Mouse (Mus musculus) kidney, adult 2 months (tissue): ENCODE measurements around the gene Tex28. TPM values are rescaled to one million over a fixed set of nuclear protein-coding genes. Genes with fewer than 3 reads are reported as not detected.
A peak's percentile ranks its signal among the peaks of the same experiment; 100 is the strongest.
"Not testable (repeated sequence)": the region's sequence is repeated elsewhere in the genome, so short reads cannot be mapped to it uniquely, and the experiment has no call there.

ENCODE experiments used
- DNase-seq: peaks from one replicate; pipeline ENCODE4 v3.0.0; 2021
- H3K27ac ChIP-seq: fragments of 200-500 bp; 2 replicates; pipeline ENCODE4 v1.5.1; 2012; ENCODE audit warnings: low read depth, low read length, control low read depth, inconsistent platforms; ENCODE audit not compliant: insufficient read depth
- H3K27me3 ChIP-seq: fragments of 200-500 bp; replicated peaks from 2 replicates; pipeline ENCODE4 v1.6.1; 2012; ENCODE audit warnings: mild to moderate bottlenecking, moderate library complexity, low read length, inconsistent platforms; ENCODE audit not compliant: control insufficient read depth, insufficient read depth
- H3K36me3 ChIP-seq: fragments of 200-500 bp; 2 replicates; pipeline ENCODE4 v1.6.1; 2012; ENCODE audit warnings: mild to moderate bottlenecking, moderate library complexity, low read length, inconsistent platforms; ENCODE audit not compliant: control insufficient read depth, insufficient read depth
- H3K4me1 ChIP-seq: fragments of 200-500 bp; 2 replicates; pipeline ENCODE4 v1.6.1; 2011; ENCODE audit warnings: low read length; ENCODE audit not compliant: control insufficient read depth, insufficient read depth
- H3K4me3 ChIP-seq: fragments of 200-500 bp; 2 replicates; pipeline ENCODE4 v1.5.1; 2011; ENCODE audit warnings: mild to moderate bottlenecking, low read depth, low read length, control low read depth; ENCODE audit not compliant: insufficient read depth
- CTCF ChIP-seq: fragments of 200-500 bp; conservative IDR thresholded peaks from 2 replicates; pipeline ENCODE4 v1.5.1; 2011; ENCODE audit warnings: low read depth, mild to moderate bottlenecking, control low read depth, low read length, moderate library complexity, mixed read lengths; ENCODE audit not compliant: insufficient read depth, insufficient read length
- POLR2A ChIP-seq: fragments of 200-500 bp; IDR thresholded peaks from one replicate; pipeline ENCODE4 v1.6.1; 2011; ENCODE audit warnings: low read depth, low read length, control low read depth
- WGBS: fragments of 180-500 bp; shearing (Covaris S2); methylation state at CpG from one replicate; pipeline ENCODE4 v1.1.7; 2018; 5-methylcytosine and 5-hydroxymethylcytosine counted together
- polyA plus RNA-seq: library from polyadenylated mRNA; depleted of rRNA; stranded (reverse); fragments of >200 nt; gene quantifications from 2 replicates; pipeline ENCODE4 v1.2.3, GENCODE M21; 2012; rRNA removed

The Tex28 gene
- polyA plus RNA-seq = not detected in 2 replicates

GRCm38 (mm10) chrX:74167738-74168137 lies at the start of gene Tex28:
Tex28 (minus strand) TSS chrX:74167838.
- no peaks in the 10 kb centered on the region for H3K27me3 ChIP-seq
- DNase-seq = no peak
- no peak within 1 kb of the TSS for H3K27ac ChIP-seq
- 96% methylated on average over 1 of the region's 1 CpGs for WGBS
- no peaks in the 10 kb centered on the region for H3K36me3 ChIP-seq
- TF ChIP-seq CTCF (no peak), POLR2A (no peak)
- no peak within 1 kb of the TSS for H3K4me3 ChIP-seq
- H3K4me1 ChIP-seq = no peaks in the 10 kb centered on the region

DNA sequence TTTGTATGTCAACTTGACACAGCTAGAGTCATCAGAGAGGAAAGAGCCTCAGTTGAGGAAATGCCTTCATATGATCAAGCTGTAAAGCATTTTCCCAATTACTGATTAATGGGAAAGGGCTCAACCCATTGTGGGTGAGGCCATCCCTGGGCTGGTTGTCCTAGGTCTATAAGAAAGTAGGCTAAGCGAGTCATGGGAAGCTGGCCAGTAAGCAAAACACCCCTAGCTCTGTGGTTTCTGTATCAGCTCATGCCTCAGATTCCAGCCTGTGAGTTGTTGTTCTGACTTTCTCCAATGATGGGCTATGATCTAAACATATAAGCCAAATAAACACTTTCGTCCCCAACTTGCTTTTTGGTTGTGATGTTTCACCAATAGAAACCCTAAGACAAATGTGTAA lies 35.9 kb upstream of the Tex28 start:
- no peak overlapping the region for H3K4me3 ChIP-seq
- H3K36me3 ChIP-seq = no peaks in the 10 kb centered on the region
- no peak for DNase-seq
- WGBS = 86% methylated on average over 2 of the region's 2 CpGs
- no peaks in the 10 kb centered on the region for H3K4me1 ChIP-seq
- H3K27me3 ChIP-seq = no peaks in the 10 kb centered on the region
- no peak overlapping the region for H3K27ac ChIP-seq
- TF ChIP-seq POLR2A (no peak), CTCF (no peak)

DNA sequence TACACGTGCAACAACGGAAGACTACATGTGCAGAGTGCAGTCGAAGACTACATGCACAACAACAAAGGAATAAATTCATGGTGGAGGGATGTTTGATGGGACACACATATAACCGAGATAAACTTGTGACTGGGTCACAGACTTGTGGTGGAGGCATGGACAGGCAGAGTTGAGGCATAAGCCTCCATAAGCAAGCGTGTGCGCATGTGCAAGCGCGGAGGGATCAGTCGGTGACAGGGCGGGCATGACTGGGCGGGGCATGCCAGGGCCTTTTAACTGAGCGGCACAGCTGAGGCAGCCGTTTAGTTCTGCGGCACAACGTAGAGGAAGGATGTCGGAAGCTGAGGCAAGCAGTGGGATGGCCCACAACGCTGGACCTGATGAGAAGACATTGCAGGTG lies 9.3 kb upstream of the Tex28 start, which contains the start of gene Tktl1:
TSS of gene Tktl1 (plus strand) at position 301 of the 400 bp plus-strand sequence.
- no peak within 1 kb of the TSS for H3K27ac ChIP-seq
- H3K36me3 ChIP-seq = no peaks in the 10 kb centered on the region
- no peaks in the 10 kb centered on the region for H3K4me1 ChIP-seq
- no peak within 1 kb of the TSS for H3K4me3 ChIP-seq
- DNase-seq = no peak
- TF ChIP-seq POLR2A (no peak), CTCF (no peak)
- H3K27me3 ChIP-seq = no peaks in the 10 kb centered on the region
- WGBS = 93% methylated on average over 17 of the region's 17 CpGs

DNA sequence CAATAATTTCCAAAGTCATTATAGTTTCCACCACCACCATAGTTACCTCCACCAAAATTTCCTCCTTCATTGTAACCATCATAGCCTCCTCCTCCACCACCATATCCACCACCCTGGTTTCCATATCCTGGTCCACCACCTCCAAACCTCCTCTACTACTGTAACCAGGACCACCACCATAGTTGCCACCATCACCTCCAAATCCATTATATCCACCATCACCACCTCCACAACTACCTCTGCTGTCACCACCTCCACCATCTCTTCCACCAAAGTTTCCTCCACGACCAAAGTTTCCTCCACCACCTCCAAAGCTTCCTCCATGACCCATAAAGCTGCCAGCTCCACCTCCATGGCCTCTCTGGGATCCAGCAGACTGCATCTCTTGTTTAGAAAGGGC lies 32.4 kb downstream of the Tex28 start, which contains the start of gene Mecp2:
TSS of gene Mecp2 (minus strand) at position 101 of the 400 bp plus-strand sequence.
- not testable (repeated sequence) for H3K4me1 ChIP-seq, H3K4me3 ChIP-seq, H3K27me3 ChIP-seq, H3K27ac ChIP-seq, DNase-seq, H3K36me3 ChIP-seq
- 32% methylated on average over 1 of the region's 1 CpGs for WGBS

GRCm38 (mm10) chrX:74127164-74127563 lies 40.5 kb downstream of the Tex28 start, which contains the start of gene Opn1mw:
Opn1mw (plus strand) TSS chrX:74127464.
- no peaks in the 10 kb centered on the region for H3K4me1 ChIP-seq
- no peak for DNase-seq
- no peaks in the 10 kb centered on the region for H3K36me3 ChIP-seq
- H3K4me3 ChIP-seq = no peak within 1 kb of the TSS
- TF ChIP-seq CTCF (no peak), POLR2A (no peak)
- no peaks in the 10 kb centered on the region for H3K27me3 ChIP-seq
- no peak within 1 kb of the TSS for H3K27ac ChIP-seq

DNA sequence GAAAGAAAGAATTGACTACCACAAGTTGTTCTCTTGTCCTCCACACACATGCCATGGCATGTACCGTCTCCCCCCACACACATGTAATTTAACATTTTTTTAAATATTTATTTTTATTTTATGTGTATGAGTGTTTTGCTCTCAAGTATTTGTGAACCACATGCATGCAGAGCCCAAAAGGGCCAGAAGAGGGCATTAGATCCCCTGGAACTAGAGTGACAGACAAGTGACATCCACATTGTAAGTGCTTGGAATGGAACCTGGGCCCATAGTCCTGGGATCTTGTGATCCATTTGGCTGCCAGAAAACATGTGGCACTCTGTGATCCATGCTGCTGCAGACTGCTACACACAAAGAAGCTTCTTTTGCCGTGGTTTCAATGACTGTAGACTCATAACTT lies 42.7 kb downstream of the Tex28 start:
- 75% methylated on average over 2 of the region's 2 CpGs for WGBS
- Histone ChIP-seq H3K4me3 (no peak overlapping the region), H3K27me3 (no peaks in the 10 kb centered on the region), H3K27ac (no peak overlapping the region), H3K4me1 (no peaks in the 10 kb centered on the region), H3K36me3 (no peaks in the 10 kb centered on the region)
- peak; percentile 14 for DNase-seq
- TF ChIP-seq POLR2A = no peak
- 0 out of 2 replicates have a peak, but pooled peaks have one; percentile 12 for TF ChIP-seq CTCF

- 1% methylated on average over 8 of the region's 10 CpGs for whole genome bisulfite sequencing
- no peaks in the 10 kb centered on the region for H3K27me3 ChIP-seq
- peak overlapping the region; percentile 60 for H3K4me3 ChIP-seq
- H3K36me3 ChIP-seq = no peaks in the 10 kb centered on the region
- H3K27ac ChIP-seq = no peak overlapping the region
- peak; percentile 71 for DNase-seq
- TF ChIP-seq CTCF (peak; percentile 60), POLR2A (no peak)
- no peaks in the 10 kb centered on the region for H3K4me1 ChIP-seq
Observed at GRCm38 (mm10) chrX:74115511-74115910, 52.1 kb downstream of the Tex28 start.

DNA sequence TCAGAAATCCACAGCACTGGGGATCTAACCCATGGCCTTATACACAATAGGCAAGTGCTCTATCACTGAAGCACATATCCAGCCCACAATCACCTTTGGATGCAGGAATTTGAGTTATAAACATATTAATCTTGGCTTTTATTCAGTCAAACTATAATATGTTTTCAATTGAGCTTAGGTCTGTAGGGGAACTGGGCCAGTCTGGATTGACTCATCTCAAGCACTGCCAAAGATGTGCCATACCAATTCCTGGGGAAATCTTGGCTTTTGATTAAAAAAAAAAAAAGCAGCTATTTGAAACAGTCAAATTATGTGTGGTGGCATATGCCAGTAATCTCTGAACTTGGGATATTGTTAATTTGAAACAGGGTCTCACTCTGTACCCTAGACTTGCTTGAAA lies 53.6 kb downstream of the Tex28 start:
- no peak for TF ChIP-seq CTCF
- TF ChIP-seq POLR2A = no peak
- H3K27me3 ChIP-seq = no peaks in the 10 kb centered on the region
- no peak overlapping the region for H3K4me3 ChIP-seq
- H3K27ac ChIP-seq = no peak overlapping the region
- no peak for DNase-seq
- no peaks in the 10 kb centered on the region for H3K36me3 ChIP-seq
- no peaks in the 10 kb centered on the region for H3K4me1 ChIP-seq
